Mouse (Mus musculus): ENCODE results near the gene Wasf2. TPM values are rescaled to one million over a fixed set of nuclear protein-coding genes. Genes with fewer than 3 reads are reported as not detected.

Wasf2 gene
- 37.6 and 97.6 TPM in 2 replicates for polyA plus RNA-seq (2012; rRNA removed)

- peak within 1 kb of the TSS; percentile 86 for H3K4me3 ChIP-seq (ENCODE audit: low read depth, low read length)
- no peaks in the 10 kb centered on the region for H3K27me3 ChIP-seq (ENCODE audit: control insufficient read depth, insufficient read depth, low read length)
- peaks cover 8% of the 10 kb centered on the region; the same call in 1 of the 2 replicates for H3K4me1 ChIP-seq (ENCODE audit: control insufficient read depth, insufficient read depth, insufficient read length, low read length)
- TF ChIP-seq POLR2A (IDR thresholded peaks at IDR 0.05; ENCODE audit: low read depth, low read length) (peak; percentile 89), CTCF (IDR thresholded peaks at IDR 0.05; ENCODE audit: extremely low read depth, insufficient read length, insufficient replicate concordance, low read depth, low read length) (peak; percentile 3; the same call in 1 of the 2 replicates)
- under 1% methylated on average over 65 of the region's 65 CpGs for WGBS
- H3K27ac ChIP-seq (ENCODE audit: insufficient read depth, low read depth, low read length), result peak within 1 kb of the TSS; percentile 93
- peaks cover 6% of the 10 kb centered on the region; the same call in 1 of the 2 replicates for H3K36me3 ChIP-seq (ENCODE audit: control insufficient read depth, insufficient read depth, low read length)
These were observed at the start of gene Wasf2 for GRCm38 (mm10) chr4:133129931-133130889. Gene Wasf2 (plus strand): TSS chr4:133130505.

- Histone ChIP-seq H3K4me3 (ENCODE audit: low read depth, low read length) (no peak overlapping the region), H3K36me3 (ENCODE audit: control insufficient read depth, insufficient read depth, low read length) (peaks cover 3% of the 10 kb centered on the region; the same call in 1 of the 2 replicates), H3K27ac (ENCODE audit: insufficient read depth, low read depth, low read length) (no peak overlapping the region), H3K27me3 (ENCODE audit: control insufficient read depth, insufficient read depth, low read length) (no peaks in the 10 kb centered on the region), H3K4me1 (ENCODE audit: control insufficient read depth, insufficient read depth, insufficient read length, low read length) (peaks cover 33% of the 10 kb centered on the region)
- no peak for TF ChIP-seq CTCF (IDR thresholded peaks at IDR 0.05; ENCODE audit: extremely low read depth, insufficient read length, insufficient replicate concordance, low read depth, low read length)
- TF ChIP-seq POLR2A (IDR thresholded peaks at IDR 0.05; ENCODE audit: low read depth, low read length), result no peak
- WGBS, result 90% methylated on average over 3 of the region's 3 CpGs
These were observed 49.4 kb upstream of the Wasf2 start for GRCm38 (mm10) chr4:133080862-133081261.

- Histone ChIP-seq H3K4me3 (ENCODE audit: low read depth, low read length) (no peak overlapping the region), H3K27ac (ENCODE audit: insufficient read depth, low read depth, low read length) (no peak overlapping the region), H3K36me3 (ENCODE audit: control insufficient read depth, insufficient read depth, low read length) (0 out of 2 replicates have a peak, but pooled peaks cover 2% of the 10 kb centered on the region), H3K27me3 (ENCODE audit: control insufficient read depth, insufficient read depth, low read length) (no peaks in the 10 kb centered on the region), H3K4me1 (ENCODE audit: control insufficient read depth, insufficient read depth, insufficient read length, low read length) (peaks cover 34% of the 10 kb centered on the region)
- WGBS, result 70% methylated on average over 6 of the region's 6 CpGs
- TF ChIP-seq POLR2A (IDR thresholded peaks at IDR 0.05; ENCODE audit: low read depth, low read length), result no peak
- no peak for TF ChIP-seq CTCF (IDR thresholded peaks at IDR 0.05; ENCODE audit: extremely low read depth, insufficient read length, insufficient replicate concordance, low read depth, low read length)
These were observed 48.0 kb upstream of the Wasf2 start for GRCm38 (mm10) chr4:133082216-133082773.

GRCm38 (mm10) chr4:133083991-133084861, 46.1 kb upstream of the Wasf2 start:
- peaks cover 32% of the 10 kb centered on the region for H3K4me1 ChIP-seq (ENCODE audit: control insufficient read depth, insufficient read depth, insufficient read length, low read length)

GRCm38 (mm10) chr4:133085011-133085782, 45.1 kb upstream of the Wasf2 start:
- WGBS, result 2% methylated on average over 53 of the region's 53 CpGs
- TF ChIP-seq POLR2A (IDR thresholded peaks at IDR 0.05; ENCODE audit: low read depth, low read length) (no peak), CTCF (IDR thresholded peaks at IDR 0.05; ENCODE audit: extremely low read depth, insufficient read length, insufficient replicate concordance, low read depth, low read length) (no peak)
- no peaks in the 10 kb centered on the region for H3K27me3 ChIP-seq (ENCODE audit: control insufficient read depth, insufficient read depth, low read length)
- peak overlapping the region; percentile 84 for H3K27ac ChIP-seq (ENCODE audit: insufficient read depth, low read depth, low read length)
- peak overlapping the region; percentile 57 for H3K4me3 ChIP-seq (ENCODE audit: low read depth, low read length)
- no peaks in the 10 kb centered on the region for H3K36me3 ChIP-seq (ENCODE audit: control insufficient read depth, insufficient read depth, low read length)
- H3K4me1 ChIP-seq (ENCODE audit: control insufficient read depth, insufficient read depth, insufficient read length, low read length), result peaks cover 38% of the 10 kb centered on the region

More at GRCm38 (mm10) chr4:133083991-133084861, 46.1 kb upstream of the Wasf2 start:
- H3K27me3 ChIP-seq (ENCODE audit: control insufficient read depth, insufficient read depth, low read length), result no peaks in the 10 kb centered on the region
- TF ChIP-seq CTCF (IDR thresholded peaks at IDR 0.05; ENCODE audit: extremely low read depth, insufficient read length, insufficient replicate concordance, low read depth, low read length) (no peak), POLR2A (IDR thresholded peaks at IDR 0.05; ENCODE audit: low read depth, low read length) (no peak)
- no peaks in the 10 kb centered on the region for H3K36me3 ChIP-seq (ENCODE audit: control insufficient read depth, insufficient read depth, low read length)
- peak overlapping the region; percentile 57 for H3K4me3 ChIP-seq (ENCODE audit: low read depth, low read length)
- WGBS, result 7% methylated on average over 3 of the region's 3 CpGs
- peak overlapping the region; percentile 84 for H3K27ac ChIP-seq (ENCODE audit: insufficient read depth, low read depth, low read length)

- H3K27me3 ChIP-seq (ENCODE audit: control insufficient read depth, insufficient read depth, low read length), result no peaks in the 10 kb centered on the region
- 48% methylated on average over 12 of the region's 12 CpGs for WGBS
- H3K4me3 ChIP-seq (ENCODE audit: low read depth, low read length), result peak overlapping the region; percentile 57; the same call in 1 of the 2 replicates
- no peak for TF ChIP-seq POLR2A (IDR thresholded peaks at IDR 0.05; ENCODE audit: low read depth, low read length)
- no peak for TF ChIP-seq CTCF (IDR thresholded peaks at IDR 0.05; ENCODE audit: extremely low read depth, insufficient read length, insufficient replicate concordance, low read depth, low read length)
- peaks cover 39% of the 10 kb centered on the region for H3K4me1 ChIP-seq (ENCODE audit: control insufficient read depth, insufficient read depth, insufficient read length, low read length)
- peak overlapping the region; percentile 84 for H3K27ac ChIP-seq (ENCODE audit: insufficient read depth, low read depth, low read length)
- H3K36me3 ChIP-seq (ENCODE audit: control insufficient read depth, insufficient read depth, low read length), result no peaks in the 10 kb centered on the region
These were observed 44.4 kb upstream of the Wasf2 start for GRCm38 (mm10) chr4:133085783-133086342.

All from small intestine, adult 2 months (tissue).